Mouse (Mus musculus) ES-Bruce4 (cell line): ENCODE data around the gene Ccr1. TPM values are rescaled to one million over a fixed set of nuclear protein-coding genes. Genes with fewer than 3 reads are reported as not detected.

Source experiments
- H3K27ac ChIP-seq: 2 replicates; pipeline ENCODE4 v1.5.1; 2012; ENCODE audit warnings: low read length, inconsistent platforms; ENCODE audit not compliant: insufficient read depth
- H3K27me3 ChIP-seq: 2 replicates; pipeline ENCODE4 v1.6.1; 2012; ENCODE audit warnings: mild to moderate bottlenecking, low read length, inconsistent platforms; ENCODE audit not compliant: control insufficient read depth, poor library complexity, insufficient read depth, severe bottlenecking
- H3K36me3 ChIP-seq: 2 replicates; pipeline ENCODE4 v1.6.1; 2012; ENCODE audit warnings: inconsistent platforms, mild to moderate bottlenecking, low read length, moderate library complexity; ENCODE audit not compliant: control insufficient read depth, poor library complexity, insufficient read depth, severe bottlenecking
- H3K4me1 ChIP-seq: one replicate; pipeline ENCODE4 v1.8.1; 2011; ENCODE audit warnings: low read length; ENCODE audit not compliant: control insufficient read depth, insufficient read depth
- H3K4me3 ChIP-seq: 2 replicates; pipeline ENCODE4 v1.5.1; 2011; ENCODE audit warnings: low read depth, mild to moderate bottlenecking, low read length
- H3K9ac ChIP-seq: 2 replicates; pipeline ENCODE4 v1.6.1; 2012; ENCODE audit warnings: low read depth, mild to moderate bottlenecking, inconsistent platforms; ENCODE audit not compliant: poor library complexity, severe bottlenecking
- H3K9me3 ChIP-seq: replicated peaks from 2 replicates; pipeline ENCODE4 v1.6.1; 2012; ENCODE audit warnings: mild to moderate bottlenecking, low read length, inconsistent platforms; ENCODE audit not compliant: control insufficient read depth, poor library complexity, insufficient read depth, severe bottlenecking
- CTCF ChIP-seq: IDR thresholded peaks from one replicate; pipeline ENCODE4 v1.8.1; 2011; ENCODE audit warnings: low read depth, low read length
- EP300 ChIP-seq: IDR thresholded peaks from 2 replicates; pipeline ENCODE4 v1.6.1; 2011; ENCODE audit warnings: low read depth, low read length; ENCODE audit not compliant: insufficient read depth
- POLR2A ChIP-seq: IDR thresholded peaks from one replicate; pipeline ENCODE4 v1.8.1; 2011; ENCODE audit warnings: low read length; ENCODE audit not compliant: insufficient read depth
- polyA plus RNA-seq: library from polyadenylated mRNA; stranded (reverse); fragments of >200 nt; gene quantifications from 2 replicates; pipeline ENCODE4 v1.2.4, GENCODE M21; 2011; ENCODE audit warnings: low read depth; ENCODE audit not compliant: missing spikeins, insufficient read depth, insufficient read length

Ccr1 gene
- polyA plus RNA-seq, 1 experiment: not detected

DNA sequence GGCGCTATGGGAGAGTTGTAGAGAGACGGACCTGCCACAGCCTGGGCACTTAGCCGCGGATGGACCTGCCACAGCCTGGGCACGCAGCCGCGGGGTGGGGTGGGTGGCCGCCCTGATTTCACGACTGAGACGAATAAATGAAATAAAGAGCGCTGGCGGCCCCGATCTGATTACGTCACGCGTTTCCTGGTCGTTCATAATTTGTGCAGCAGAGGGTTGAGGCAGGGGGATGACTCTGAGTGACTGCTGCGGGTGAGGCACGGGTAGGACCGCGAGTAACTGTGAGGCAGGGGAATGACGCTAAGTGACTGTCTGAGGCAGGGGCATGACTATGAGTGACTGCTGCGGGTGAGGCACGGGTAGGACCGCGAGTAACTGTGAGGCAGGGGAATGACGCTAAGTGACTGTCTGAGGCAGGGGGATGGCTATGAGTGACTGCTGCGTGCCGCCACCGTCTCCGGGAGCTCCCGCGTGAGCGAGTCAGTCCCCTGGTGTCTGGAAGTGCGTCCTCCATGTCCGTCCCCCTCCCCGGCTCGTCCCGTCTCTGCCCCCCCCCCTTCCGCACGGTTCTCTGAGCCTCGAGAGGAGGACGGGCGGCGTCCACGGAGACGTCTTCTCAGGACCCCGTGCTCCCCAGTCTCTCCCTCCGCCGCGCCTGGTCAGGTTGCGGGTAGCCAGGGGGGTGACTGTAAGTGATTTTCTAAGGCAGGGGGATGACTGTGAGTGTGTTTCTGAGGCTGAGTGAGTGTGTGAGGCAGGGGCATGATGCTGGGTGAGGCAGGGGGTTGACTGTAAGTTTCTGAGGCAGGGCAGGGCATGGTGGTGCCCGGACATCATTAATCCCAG is 45.1 kb downstream of the Ccr1 start:
- peaks cover 2% of the 10 kb centered on the region; the same call in 1 of the 2 replicates for H3K27me3 ChIP-seq
- peak overlapping the region; percentile 69 for H3K4me3 ChIP-seq
- peak overlapping the region; percentile 23; the same call in 1 of the 2 replicates for H3K9ac ChIP-seq
- TF ChIP-seq EP300 (no peak), CTCF (no peak), POLR2A (no peak)
- H3K4me1 ChIP-seq: peaks cover 4% of the 10 kb centered on the region
- H3K9me3 ChIP-seq: no peaks in the 10 kb centered on the region
- H3K36me3 ChIP-seq: no peaks in the 10 kb centered on the region
- H3K27ac ChIP-seq: no peak overlapping the region

Other genes with a start within 250 kb of the Ccr1 start
- gene Cxcr6, start 162.2 kb downstream of the Ccr1 start, polyA plus RNA-seq: not detected in 2 replicates
- 10.2 and 10.3 TPM in 2 replicates for gene Fyco1, start 116.8 kb downstream of the Ccr1 start, polyA plus RNA-seq
- gene Xcr1, start 106.7 kb downstream of the Ccr1 start, polyA plus RNA-seq: not detected in 2 replicates
- gene Ccr1l1, start 9.7 kb upstream of the Ccr1 start, polyA plus RNA-seq: not detected in 2 replicates
- gene Ccr3, start 53.3 kb upstream of the Ccr1 start, polyA plus RNA-seq: not detected in 2 replicates
- gene Ccr2, start 133.3 kb upstream of the Ccr1 start, polyA plus RNA-seq: not detected in 2 replicates
- gene Ccr5, start 152.9 kb upstream of the Ccr1 start, polyA plus RNA-seq: 5.3 and 7.6 TPM in 2 replicates